Mouse (Mus musculus) gastrocnemius, adult 8-10 months (tissue): ENCODE measurements around the gene Batf. TPM values are rescaled to one million over a fixed set of nuclear protein-coding genes. Genes with fewer than 3 reads are reported as not detected.

ENCODE experiments used
- DNase-seq, 2 experiments: peaks; one replicate each; pipeline ENCODE4 v3.0.0; 2022; ENCODE audit warnings: low spot score in 2 of 2
- microRNA-seq: library from miRNA; unstranded; fragments of <30 nt; microRNA quantifications from one replicate; pipeline ENCODE4 v1.2.0, GENCODE M21; 2022
- total RNA-seq, 4 experiments: library from RNA; stranded (reverse); gene quantifications; 2 replicates each; pipeline ENCODE4 v1.2.4; 2022

Gene Batf
- total RNA-seq, 4 experiments from 2014 or later, result not detected

- DNase-seq, result no peak
Observed at GRCm38 (mm10) chr12:85726729-85727397, 40.4 kb downstream of the Batf start.

- DNase-seq, result no peak
Observed at GRCm38 (mm10) chr12:85728181-85728580, 41.7 kb downstream of the Batf start.

GRCm38 (mm10) chr12:85729022-85729944 lies 42.8 kb downstream of the Batf start:
- peak in 1 of 2 experiments; percentile 17 for DNase-seq

- DNase-seq, result no peak
Observed at GRCm38 (mm10) chr12:85729945-85730290, 43.4 kb downstream of the Batf start.

- DNase-seq, result no peak
Observed at GRCm38 (mm10) chr12:85736203-85736602, 49.7 kb downstream of the Batf start.

- no peak for DNase-seq
Observed at GRCm38 (mm10) chr12:85736960-85737359, 50.5 kb downstream of the Batf start.

- DNase-seq, result peak; percentile 49 to 63
Observed at GRCm38 (mm10) chr12:85745827-85746695, 59.6 kb downstream of the Batf start, which contains the start of gene Flvcr2. TSS of gene Flvcr2 (plus strand) at chr12:85746539.

GRCm38 (mm10) chr12:85746696-85747219 lies 60.3 kb downstream of the Batf start:
- DNase-seq, result no peak

GRCm38 (mm10) chr12:85747343-85747742 lies 60.9 kb downstream of the Batf start:
- DNase-seq, result no peak

GRCm38 (mm10) chr12:85749861-85750260 lies 63.4 kb downstream of the Batf start:
- DNase-seq, result no peak

- no peak for DNase-seq
Observed at GRCm38 (mm10) chr12:85752116-85752515, 65.6 kb downstream of the Batf start.

GRCm38 (mm10) chr12:85753223-85753622 lies 66.8 kb downstream of the Batf start:
- no peak for DNase-seq

- DNase-seq, result no peak
Observed at GRCm38 (mm10) chr12:85754611-85755265, 68.3 kb downstream of the Batf start.

- no peak for DNase-seq
Observed at GRCm38 (mm10) chr12:85756455-85756854, 70.0 kb downstream of the Batf start.

GRCm38 (mm10) chr12:85757074-85757473 lies 70.6 kb downstream of the Batf start:
- no peak for DNase-seq

Small RNA genes within 50 kb of the gene (microRNA-seq; reads per million reads assigned to microRNA genes)
- gene Gm47285, result not detected

Other genes with a start within 250 kb of the Batf start
- 10 to 100 TPM in 2 of 4 experiments, 1 to 10 TPM in 2; 5.6 to 26.9 (median 8.4) TPM for gene Fos, start 212.8 kb upstream of the Batf start, total RNA-seq
- gene Jdp2, start 87.6 kb upstream of the Batf start, total RNA-seq, result 1 to 10 TPM; 3.0 to 4.5 (median 3.8) TPM
- gene Flvcr2, start 59.9 kb downstream of the Batf start, total RNA-seq, result under 1 TPM; 0.24 to 0.75 (median 0.50) TPM
- 1 to 10 TPM; 1.5 to 4.5 (median 3.4) TPM for gene Erg28, start 137.9 kb downstream of the Batf start, total RNA-seq
- 1 to 10 TPM; 4.6 to 6.3 (median 5.7) TPM for gene Ttll5, start 138.0 kb downstream of the Batf start, total RNA-seq